Mouse (Mus musculus): ENCODE data around the gene Tbc1d21. TPM values are rescaled to one million over a fixed set of nuclear protein-coding genes. Genes with fewer than 3 reads are reported as not detected.

Tbc1d21 gene
- polyA plus RNA-seq, 1 experiment: not detected

DNA sequence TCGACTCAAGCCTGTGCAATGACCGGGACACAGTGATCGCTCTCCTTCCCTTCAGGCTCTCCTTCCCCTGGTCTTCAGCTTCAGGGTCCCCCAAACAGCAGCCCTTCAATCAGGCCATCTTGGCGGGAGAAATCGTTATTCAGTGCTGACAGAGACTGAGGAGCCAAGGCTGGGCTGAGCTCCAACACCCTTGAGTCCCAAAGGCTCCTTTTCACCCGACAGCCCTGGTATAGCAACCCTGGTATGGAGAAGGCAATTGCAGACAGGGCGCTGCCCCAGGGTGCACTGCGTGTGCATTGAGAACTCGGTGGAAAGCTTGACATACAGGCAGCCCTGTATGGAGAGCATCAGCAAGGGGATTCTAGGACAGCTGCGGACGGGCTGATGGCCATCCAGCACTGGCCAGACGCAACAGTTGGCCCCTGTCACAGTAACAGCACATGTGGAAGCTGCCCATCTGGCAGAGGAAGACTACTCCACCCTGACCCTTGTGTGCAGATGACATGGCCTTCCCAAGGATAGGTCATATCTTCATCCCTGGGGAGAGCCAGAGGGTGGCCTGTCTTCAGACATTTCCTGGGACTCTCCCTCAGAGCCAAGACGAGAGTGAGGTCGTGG is 60.1 kb downstream of the Tbc1d21 start:
- DNase-seq: no peak
- H3K4me3 ChIP-seq (ENCODE audit: control insufficient read depth, insufficient read depth, low read length): no peak overlapping the region
- H3K27ac ChIP-seq (ENCODE audit: control insufficient read depth, insufficient read depth, low read length): no peak overlapping the region
- H3K36me3 ChIP-seq (ENCODE audit: control insufficient read depth, insufficient read depth, low read length): no peaks in the 10 kb centered on the region
- H3K27me3 ChIP-seq (ENCODE audit: control insufficient read depth, insufficient read depth, low read length): peaks cover 2% of the 10 kb centered on the region; the same call in 1 of the 2 replicates
- no peak for TF ChIP-seq POLR2A (IDR thresholded peaks at IDR 0.05; ENCODE audit: control insufficient read depth, extremely low read depth, insufficient read depth, low read length, poor library complexity)
- TF ChIP-seq CTCF (IDR thresholded peaks at IDR 0.05; ENCODE audit: borderline replicate concordance, control insufficient read depth, extremely low read depth, insufficient read depth, low read length, poor library complexity): no peak
- 90% methylated on average over 14 of the region's 14 CpGs for WGBS
- H3K4me1 ChIP-seq (replicated peaks; ENCODE audit: control insufficient read depth, insufficient read depth, low read length): no peaks in the 10 kb centered on the region

Other genes with a start within 250 kb of the Tbc1d21 start
- 25.3 and 32.2 TPM in 2 replicates for gene Islr, start 166.1 kb downstream of the Tbc1d21 start, polyA plus RNA-seq (2012; rRNA removed)
- 0.50 and 1.4 TPM in 2 replicates for gene Islr2, start 166.1 kb downstream of the Tbc1d21 start, polyA plus RNA-seq (2012; rRNA removed)
- 74.1 and 83.0 TPM in 2 replicates for gene Pml, start 120.7 kb downstream of the Tbc1d21 start, polyA plus RNA-seq (2012; rRNA removed)
- 67.4 and 71.5 TPM in 2 replicates for gene Stoml1, start 117.3 kb downstream of the Tbc1d21 start, polyA plus RNA-seq (2012; rRNA removed)
- gene Loxl1, start 57.3 kb downstream of the Tbc1d21 start, polyA plus RNA-seq (2012; rRNA removed): 12.5 and 19.0 TPM in 2 replicates
- gene Insyn1, start 118.1 kb upstream of the Tbc1d21 start, polyA plus RNA-seq (2012; rRNA removed): 3.2 and 4.9 TPM in 2 replicates
- 2.3 and 2.5 TPM in 2 replicates for gene Cd276, start 185.0 kb upstream of the Tbc1d21 start, polyA plus RNA-seq (2012; rRNA removed)
- 282 and 309 TPM in 2 replicates for gene Nptn, start 211.8 kb upstream of the Tbc1d21 start, polyA plus RNA-seq (2012; rRNA removed)

All from thymus, adult 2 months (tissue).